Mouse (Mus musculus) brain, embryonic 18.5 days (tissue): ENCODE results near the gene Ugt1a8.

ENCODE experiments used
- DNase-seq: peaks from one replicate; pipeline ENCODE4 v3.0.0-alpha.2; 2012; ENCODE audit warnings: low read depth, low spot score

Ugt1a8 gene

GRCm38 (mm10) chr1:88186325-88186935, 98.8 kb downstream of the Ugt1a8 start:
- DNase-seq: no peak

- DNase-seq: no peak
Measured at GRCm38 (mm10) chr1:88192136-88192535, 104.5 kb downstream of the Ugt1a8 start.

GRCm38 (mm10) chr1:88195687-88196086, 108.1 kb downstream of the Ugt1a8 start:
- no peak for DNase-seq

DNA sequence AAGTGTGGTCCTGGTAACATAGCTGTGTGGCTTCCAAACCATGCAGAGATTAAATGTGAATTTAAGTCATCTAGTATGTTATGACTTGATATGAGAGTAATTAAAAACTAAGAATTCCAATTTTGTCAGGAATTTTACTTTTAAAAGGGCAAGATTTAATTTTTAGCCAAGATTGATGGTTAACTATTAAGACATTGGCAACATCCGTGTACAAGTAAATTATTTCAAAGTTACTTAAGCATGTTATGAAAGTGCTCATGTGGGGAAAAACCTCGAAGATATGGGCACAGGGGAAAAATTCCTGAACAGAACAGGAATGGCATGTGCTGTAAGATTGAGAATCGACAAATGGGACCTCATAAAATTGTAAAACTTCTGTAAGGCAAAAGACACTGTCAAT, 109.8 kb downstream of the Ugt1a8 start:
- DNase-seq: no peak

- no peak for DNase-seq
Measured at GRCm38 (mm10) chr1:88199996-88200395, 112.4 kb downstream of the Ugt1a8 start.

DNA sequence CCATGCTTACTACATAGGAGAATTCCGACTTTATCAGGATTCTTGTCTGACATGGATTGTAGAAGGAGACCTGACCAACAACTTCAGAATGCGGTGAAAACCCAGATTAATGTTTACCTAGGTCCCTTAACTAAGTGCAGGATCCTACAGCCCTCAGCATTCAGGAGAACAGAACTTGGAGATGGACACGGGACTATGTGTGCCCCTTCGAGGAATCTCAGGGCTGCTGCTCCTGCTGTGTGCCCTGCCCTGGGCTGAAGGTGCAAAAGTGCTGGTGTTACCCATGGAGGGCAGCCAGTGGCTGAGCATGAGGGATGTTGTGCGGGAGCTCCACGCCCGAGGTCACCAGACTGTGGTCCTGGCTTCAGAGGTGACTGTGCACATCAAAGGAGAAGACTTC, 112.8 kb downstream of the Ugt1a8 start, which contains the start of gene Ugt1a2:
Ugt1a2 (plus strand) TSS at position 146 of the 400 bp plus-strand sequence.
- no peak for DNase-seq

GRCm38 (mm10) chr1:88205294-88205922, 117.8 kb downstream of the Ugt1a8 start, which contains the start of gene Dnajb3:
Dnajb3 (minus strand) TSS chr1:88205782.
- peak; percentile 79 for DNase-seq

- no peak for DNase-seq
Measured at GRCm38 (mm10) chr1:88206843-88207479, 119.3 kb downstream of the Ugt1a8 start.

DNA sequence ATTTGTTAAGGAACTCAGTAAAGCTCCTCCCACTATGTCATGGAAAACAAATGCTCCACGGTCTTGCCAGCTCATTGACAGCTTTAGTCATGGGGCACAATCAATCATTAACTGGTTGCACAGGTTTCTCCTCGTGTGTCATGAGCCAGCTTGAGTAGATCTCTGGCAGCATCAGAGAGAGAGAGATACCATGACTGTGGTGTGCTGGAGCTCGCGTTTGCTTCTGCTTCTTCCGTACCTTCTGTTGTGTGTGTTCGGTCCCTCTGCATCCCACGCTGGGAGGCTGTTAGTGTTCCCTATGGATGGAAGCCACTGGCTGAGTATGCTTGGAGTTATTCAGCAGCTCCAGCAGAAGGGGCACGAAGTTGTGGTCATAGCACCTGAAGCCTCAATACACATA, 124.2 kb downstream of the Ugt1a8 start, which contains the start of gene Ugt1a1:
Ugt1a1 (plus strand) TSS at position 148 of the 400 bp plus-strand sequence.
- DNase-seq: no peak

DNA sequence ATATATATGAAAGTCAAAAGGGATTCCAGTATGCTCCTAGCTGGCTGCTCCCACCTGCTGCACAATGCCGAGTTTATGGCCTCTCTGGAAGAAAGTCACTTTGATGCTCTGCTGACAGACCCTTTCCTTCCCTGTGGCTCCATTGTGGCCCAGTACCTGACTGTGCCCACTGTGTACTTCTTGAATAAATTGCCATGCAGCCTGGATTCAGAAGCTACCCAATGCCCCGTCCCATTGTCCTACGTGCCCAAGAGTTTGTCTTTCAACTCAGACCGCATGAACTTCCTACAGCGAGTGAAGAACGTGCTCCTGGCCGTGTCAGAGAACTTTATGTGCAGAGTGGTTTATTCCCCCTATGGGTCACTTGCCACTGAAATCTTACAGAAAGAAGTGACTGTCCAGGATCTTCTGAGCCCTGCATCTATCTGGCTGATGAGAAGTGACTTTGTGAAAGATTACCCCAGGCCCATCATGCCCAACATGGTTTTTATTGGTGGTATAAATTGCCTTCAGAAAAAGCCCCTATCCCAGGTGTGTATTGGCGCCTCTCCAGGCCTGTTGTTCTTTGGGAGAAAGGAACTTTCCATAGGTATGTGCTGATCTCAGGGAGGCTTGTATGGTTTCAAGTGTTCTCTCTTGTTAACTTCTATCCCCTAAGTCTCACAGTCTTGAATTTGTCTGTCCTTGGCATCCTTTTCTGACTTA, 124.9 kb downstream of the Ugt1a8 start:
- no peak for DNase-seq

GRCm38 (mm10) chr1:88213061-88213460, 125.4 kb downstream of the Ugt1a8 start:
- DNase-seq: no peak

DNA sequence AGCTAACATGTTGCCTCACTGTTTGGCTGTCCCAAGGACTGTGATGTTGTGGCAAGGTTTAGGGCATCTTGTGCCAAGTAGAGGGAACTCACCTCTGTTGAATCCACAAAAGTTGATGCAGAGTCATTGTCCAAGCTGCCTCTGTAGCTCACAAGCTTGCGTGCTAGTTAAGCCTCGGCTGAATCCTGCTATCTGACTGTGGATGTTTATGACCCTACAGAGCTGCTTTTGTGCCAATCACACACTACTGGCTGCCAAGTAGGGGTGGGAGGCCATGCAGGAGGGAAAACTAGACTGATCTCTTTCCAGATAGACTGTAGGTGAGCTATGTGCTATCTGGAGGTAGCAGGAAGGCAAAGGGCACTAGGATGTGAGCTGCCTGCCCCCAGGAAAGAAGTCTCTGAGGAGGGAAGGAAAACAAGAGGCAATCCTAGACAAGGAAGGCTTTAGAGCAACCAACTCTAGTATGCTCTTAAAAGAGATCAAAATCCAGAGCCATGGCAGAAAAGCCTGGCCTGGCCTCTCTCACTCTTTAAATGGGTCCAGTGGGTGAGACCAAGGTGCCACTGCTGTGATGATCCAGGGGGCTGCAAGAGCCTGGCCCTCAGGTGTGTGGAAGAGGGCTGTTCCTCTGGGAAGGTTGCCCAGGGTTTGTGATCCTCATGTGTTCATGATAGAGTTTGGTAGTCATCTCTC, 126.3 kb downstream of the Ugt1a8 start:
- DNase-seq: no peak

DNA sequence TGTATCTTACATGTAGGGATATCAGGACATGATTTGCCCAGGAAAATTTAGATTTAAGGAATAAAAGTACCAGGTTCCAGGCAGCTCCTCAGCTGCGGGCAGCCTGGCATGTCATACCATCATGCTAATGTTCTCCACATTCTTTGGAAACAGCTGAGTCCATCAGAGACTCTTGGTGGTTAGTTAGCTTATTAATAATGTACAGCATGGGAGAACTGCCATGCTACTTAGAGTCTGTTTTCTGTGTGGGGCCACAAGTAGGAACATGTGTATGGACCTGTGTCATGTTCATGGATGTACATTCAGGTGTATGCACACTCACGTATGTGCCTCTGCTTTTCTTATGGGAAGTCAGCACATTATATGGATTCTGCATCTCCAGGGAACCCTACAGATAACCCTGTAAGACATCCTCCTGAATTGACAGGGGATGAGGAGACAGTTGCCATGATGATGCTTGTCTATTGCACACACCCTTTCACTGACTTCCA, 126.9 kb downstream of the Ugt1a8 start:
- no peak for DNase-seq

- DNase-seq: no peak
Measured at GRCm38 (mm10) chr1:88215466-88216380, 128.1 kb downstream of the Ugt1a8 start.

GRCm38 (mm10) chr1:88216551-88216950, 128.9 kb downstream of the Ugt1a8 start:
- no peak for DNase-seq

DNA sequence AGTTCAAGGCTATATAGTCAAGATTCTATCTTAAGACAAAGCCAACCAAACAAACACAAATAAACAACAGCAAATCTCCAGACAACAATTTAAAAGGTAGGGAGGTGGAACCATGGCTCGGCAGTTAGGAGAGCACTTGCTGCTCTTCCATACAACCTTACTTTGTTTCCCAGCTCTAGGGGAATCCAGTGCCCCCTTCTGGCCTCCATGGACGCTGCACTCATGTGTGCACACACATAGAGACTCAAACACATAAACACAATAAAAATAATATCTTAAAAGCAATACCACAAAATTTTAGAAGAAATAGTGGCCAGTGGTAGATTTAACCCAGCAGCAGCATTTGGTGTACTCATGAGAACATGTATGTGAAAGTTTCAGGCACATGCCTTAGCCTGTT, 129.5 kb downstream of the Ugt1a8 start:
- no peak for DNase-seq

DNA sequence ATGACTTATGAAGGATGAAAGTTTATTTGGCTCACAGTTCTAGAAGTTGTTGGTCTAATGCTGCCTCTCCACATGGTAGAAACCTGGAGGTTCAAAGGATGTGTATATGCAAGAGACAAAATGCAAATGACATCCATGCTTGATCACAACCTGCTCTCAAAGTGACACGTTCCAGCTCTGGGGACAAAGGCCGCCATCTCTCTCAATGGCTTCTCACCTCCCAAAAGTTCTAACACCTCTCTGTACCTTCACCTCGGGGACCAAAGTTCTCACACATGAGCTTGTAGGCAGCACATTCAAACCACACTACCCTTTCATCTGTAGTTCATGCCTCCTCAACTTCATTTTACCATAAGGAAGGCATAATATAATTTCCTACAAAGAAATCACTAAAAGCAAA, 130.0 kb downstream of the Ugt1a8 start:
- no peak for DNase-seq

- no peak for DNase-seq
Measured at GRCm38 (mm10) chr1:88218051-88218450, 130.4 kb downstream of the Ugt1a8 start.

DNA sequence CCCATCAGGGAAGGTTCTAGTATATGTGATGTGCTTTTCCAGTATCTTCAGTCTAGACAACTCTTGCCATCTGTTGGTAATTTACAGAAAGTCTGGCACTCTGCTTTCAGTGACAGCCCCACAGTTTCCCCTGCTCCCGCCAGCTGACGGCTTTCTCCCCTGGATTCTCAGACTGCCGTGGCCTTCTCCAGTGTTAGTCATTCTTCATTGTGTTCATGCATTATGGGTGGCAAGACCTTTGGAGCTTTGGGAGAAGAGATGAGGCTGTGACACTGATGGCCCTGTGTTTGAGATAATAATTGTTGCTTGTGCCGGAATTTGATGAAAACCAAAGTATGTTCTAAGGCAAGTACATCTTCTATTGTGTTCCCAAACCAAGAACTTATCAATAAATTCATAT, 131.0 kb downstream of the Ugt1a8 start:
- no peak for DNase-seq

GRCm38 (mm10) chr1:88219054-88219453, 131.4 kb downstream of the Ugt1a8 start:
- no peak for DNase-seq
